Mouse (Mus musculus) liver, adult 2 months (tissue): Measurements from ENCODE around the gene Sgca.

Source experiments
- CTCF ChIP-seq: fragments of 200-500 bp; IDR thresholded peaks from 2 replicates; pipeline ENCODE4 v1.5.1; 2011; ENCODE audit warnings: low read depth, low read length, control low read depth
- POLR2A ChIP-seq: fragments of 200-500 bp; IDR thresholded peaks from 2 replicates; pipeline ENCODE4 v1.6.1; 2011; ENCODE audit warnings: low read length, control low read depth; ENCODE audit not compliant: insufficient read depth; ENCODE audit errors: extremely low read depth

GRCm38 (mm10) chr11:95007418-95007817 lies 31.3 kb upstream of the Sgca start:
- TF ChIP-seq POLR2A: no peak
- TF ChIP-seq CTCF: no peak
